Mouse (Mus musculus): ENCODE data around the gene Cyp2d22. TPM values are rescaled to one million over a fixed set of nuclear protein-coding genes. Genes with fewer than 3 reads are reported as not detected.

Gene Cyp2d22
- polyA plus RNA-seq, 1 experiment = 5.2 TPM

GRCm38 (mm10) chr15:82358431-82359260, 21.4 kb downstream of the Cyp2d22 start:
- TF ChIP-seq POLR2A (IDR thresholded peaks at IDR 0.05; ENCODE audit: borderline replicate concordance, control insufficient read depth, low read depth, low read length) (no peak), CTCF (IDR thresholded peaks at IDR 0.05; ENCODE audit: control insufficient read depth, insufficient read depth, low read length) (no peak)
- 68% methylated on average over 22 of the region's 22 CpGs for WGBS
- H3K4me1 ChIP-seq (ENCODE audit: control insufficient read depth, insufficient read depth, low read length) = peaks cover 1% of the 10 kb centered on the region; the same call in 1 of the 2 replicates
- H3K4me3 ChIP-seq (replicated peaks; ENCODE audit: control insufficient read depth, low read depth, low read length) = no peak overlapping the region
- peak overlapping the region; percentile 11; the same call in 1 of the 2 replicates for H3K27ac ChIP-seq (ENCODE audit: control insufficient read depth, insufficient read depth, low read depth, low read length, poor library complexity)

- WGBS = 1% methylated on average over 57 of the region's 57 CpGs
- H3K27ac ChIP-seq (ENCODE audit: control insufficient read depth, insufficient read depth, low read depth, low read length, poor library complexity) = peak within 1 kb of the TSS; percentile 89
- TF ChIP-seq POLR2A (IDR thresholded peaks at IDR 0.05; ENCODE audit: borderline replicate concordance, control insufficient read depth, low read depth, low read length) (peak; percentile 97), CTCF (IDR thresholded peaks at IDR 0.05; ENCODE audit: control insufficient read depth, insufficient read depth, low read length) (peak; percentile 96)
- peaks cover 3% of the 10 kb centered on the region; the same call in 1 of the 2 replicates for H3K4me1 ChIP-seq (ENCODE audit: control insufficient read depth, insufficient read depth, low read length)
- peak within 1 kb of the TSS; percentile 90 for H3K4me3 ChIP-seq (replicated peaks; ENCODE audit: control insufficient read depth, low read depth, low read length)
Measured at GRCm38 (mm10) chr15:82354126-82354945, 25.7 kb downstream of the Cyp2d22 start, which contains the start of gene Ndufa6. TSS of gene Ndufa6 (minus strand) at chr15:82354322.

DNA sequence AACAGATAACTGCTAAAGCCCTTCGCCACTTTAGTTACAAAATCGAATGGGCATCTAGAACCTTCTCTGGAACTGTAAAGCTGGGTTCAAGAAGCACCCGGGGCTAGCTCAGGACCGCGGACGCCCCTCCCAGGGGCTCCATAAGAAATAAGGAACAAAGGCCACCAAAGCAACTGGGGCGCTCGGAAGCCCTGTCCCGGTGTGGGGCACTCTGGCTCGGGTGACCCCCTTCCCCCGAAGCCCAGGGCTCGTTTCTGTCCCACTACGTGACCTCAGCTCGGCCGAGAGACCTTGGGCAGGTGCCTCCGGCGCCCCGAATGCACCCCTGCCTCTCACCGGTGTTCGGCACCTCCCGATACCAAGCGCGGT, 26.3 kb downstream of the Cyp2d22 start:
- H3K4me1 ChIP-seq (ENCODE audit: control insufficient read depth, insufficient read depth, low read length) = peaks cover 3% of the 10 kb centered on the region; the same call in 1 of the 2 replicates
- WGBS = under 1% methylated on average over 23 of the region's 23 CpGs
- TF ChIP-seq CTCF (IDR thresholded peaks at IDR 0.05; ENCODE audit: control insufficient read depth, insufficient read depth, low read length) (no peak), POLR2A (IDR thresholded peaks at IDR 0.05; ENCODE audit: borderline replicate concordance, control insufficient read depth, low read depth, low read length) (no peak)
- peak overlapping the region; percentile 67 for H3K27ac ChIP-seq (ENCODE audit: control insufficient read depth, insufficient read depth, low read depth, low read length, poor library complexity)
- H3K4me3 ChIP-seq (replicated peaks; ENCODE audit: control insufficient read depth, low read depth, low read length) = peak overlapping the region; percentile 90

DNA sequence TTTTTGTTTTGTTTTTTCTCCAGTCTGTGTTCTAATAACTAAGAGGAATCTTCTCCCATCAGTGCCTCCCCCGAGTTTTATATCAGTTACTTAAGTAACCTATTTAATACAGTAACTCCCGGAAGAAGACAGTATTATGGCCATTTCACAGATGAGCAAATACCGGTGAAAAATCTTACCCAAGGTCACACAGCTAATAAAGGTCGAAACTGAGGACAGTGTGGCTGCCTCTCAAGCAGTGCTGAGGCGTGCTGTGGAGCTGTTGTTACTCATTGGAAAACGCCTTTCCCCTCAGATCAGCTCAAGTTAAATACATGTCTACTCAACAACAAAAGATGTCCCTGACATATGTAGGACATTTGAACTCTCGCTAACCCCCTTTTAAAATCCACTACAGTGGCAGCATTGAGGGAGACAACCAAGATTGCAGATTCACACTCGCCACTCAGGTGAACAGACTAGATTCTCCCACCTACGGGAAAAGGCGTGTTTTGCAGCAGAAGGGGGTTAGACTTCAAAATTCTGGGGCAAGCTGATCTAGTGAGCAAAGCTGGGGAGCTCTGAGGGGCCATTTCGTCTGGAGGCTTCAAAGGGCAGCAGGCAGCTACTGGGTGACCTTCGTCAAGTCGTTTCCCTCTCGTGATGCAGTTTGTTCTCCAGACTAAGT, 26.8 kb downstream of the Cyp2d22 start:
- Histone ChIP-seq H3K4me1 (ENCODE audit: control insufficient read depth, insufficient read depth, low read length) (peaks cover 5% of the 10 kb centered on the region; the same call in 1 of the 2 replicates), H3K27ac (ENCODE audit: control insufficient read depth, insufficient read depth, low read depth, low read length, poor library complexity) (no peak overlapping the region; the same call in 1 of the 2 replicates), H3K4me3 (replicated peaks; ENCODE audit: control insufficient read depth, low read depth, low read length) (peak overlapping the region; percentile 90)
- 20% methylated on average over 14 of the region's 14 CpGs for WGBS
- no peak for TF ChIP-seq POLR2A (IDR thresholded peaks at IDR 0.05; ENCODE audit: borderline replicate concordance, control insufficient read depth, low read depth, low read length)
- no peak for TF ChIP-seq CTCF (IDR thresholded peaks at IDR 0.05; ENCODE audit: control insufficient read depth, insufficient read depth, low read length)

GRCm38 (mm10) chr15:82351480-82351879, 28.6 kb downstream of the Cyp2d22 start:
- Histone ChIP-seq H3K27ac (ENCODE audit: control insufficient read depth, insufficient read depth, low read depth, low read length, poor library complexity) (no peak overlapping the region), H3K4me1 (ENCODE audit: control insufficient read depth, insufficient read depth, low read length) (peaks cover 8% of the 10 kb centered on the region; the same call in 1 of the 2 replicates), H3K4me3 (replicated peaks; ENCODE audit: control insufficient read depth, low read depth, low read length) (no peak overlapping the region)
- TF ChIP-seq POLR2A (IDR thresholded peaks at IDR 0.05; ENCODE audit: borderline replicate concordance, control insufficient read depth, low read depth, low read length) = no peak
- no peak for TF ChIP-seq CTCF (IDR thresholded peaks at IDR 0.05; ENCODE audit: control insufficient read depth, insufficient read depth, low read length)
- 73% methylated on average over 3 of the region's 3 CpGs for WGBS

DNA sequence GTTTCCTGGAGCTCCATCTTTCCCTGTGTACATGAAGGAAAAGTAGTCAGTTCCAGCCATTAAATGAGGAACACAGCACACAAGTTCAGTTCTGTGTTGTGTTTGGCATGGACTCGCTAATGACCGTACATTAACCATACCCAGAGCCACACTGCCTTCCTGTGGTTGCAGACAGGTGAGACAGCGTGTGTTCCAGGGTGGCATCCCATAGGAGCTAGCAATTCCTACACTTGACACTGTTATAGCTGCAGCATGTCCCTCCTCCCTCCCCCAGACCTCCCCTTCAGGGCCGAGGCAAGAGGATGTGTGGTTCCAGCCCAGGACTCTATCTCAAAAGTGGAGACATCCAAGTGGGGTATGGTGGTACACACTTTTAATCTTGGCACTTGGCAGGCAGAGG, 29.7 kb downstream of the Cyp2d22 start:
- WGBS = 87% methylated on average over 4 of the region's 4 CpGs
- Histone ChIP-seq H3K27ac (ENCODE audit: control insufficient read depth, insufficient read depth, low read depth, low read length, poor library complexity) (no peak overlapping the region), H3K4me3 (replicated peaks; ENCODE audit: control insufficient read depth, low read depth, low read length) (no peak overlapping the region), H3K4me1 (ENCODE audit: control insufficient read depth, insufficient read depth, low read length) (peaks cover 8% of the 10 kb centered on the region; the same call in 1 of the 2 replicates)
- TF ChIP-seq CTCF (IDR thresholded peaks at IDR 0.05; ENCODE audit: control insufficient read depth, insufficient read depth, low read length) = no peak
- no peak for TF ChIP-seq POLR2A (IDR thresholded peaks at IDR 0.05; ENCODE audit: borderline replicate concordance, control insufficient read depth, low read depth, low read length)

- 93% methylated on average over 2 of the region's 2 CpGs for WGBS
- H3K4me1 ChIP-seq (ENCODE audit: control insufficient read depth, insufficient read depth, low read length) = peaks cover 8% of the 10 kb centered on the region; the same call in 1 of the 2 replicates
- TF ChIP-seq POLR2A (IDR thresholded peaks at IDR 0.05; ENCODE audit: borderline replicate concordance, control insufficient read depth, low read depth, low read length) = no peak
- no peak for TF ChIP-seq CTCF (IDR thresholded peaks at IDR 0.05; ENCODE audit: control insufficient read depth, insufficient read depth, low read length)
- no peak overlapping the region for H3K4me3 ChIP-seq (replicated peaks; ENCODE audit: control insufficient read depth, low read depth, low read length)
- H3K27ac ChIP-seq (ENCODE audit: control insufficient read depth, insufficient read depth, low read depth, low read length, poor library complexity) = no peak overlapping the region
Measured at GRCm38 (mm10) chr15:82348999-82349341, 31.1 kb downstream of the Cyp2d22 start.

Measured in bone marrow, adult 2 months (tissue).